Mouse (Mus musculus): ENCODE results near the gene Accs.

- TF ChIP-seq EP300 (IDR thresholded peaks at IDR 0.05; ENCODE audit: insufficient read depth, low read depth, low read length) (no peak), CTCF (IDR thresholded peaks at IDR 0.05; ENCODE audit: low read depth, low read length) (no peak)
These were observed 46.8 kb downstream of the Accs start for GRCm38 (mm10) chr2:93802947-93803346.

Data from ES-Bruce4 (cell line).